Mouse (Mus musculus) liver, postnatal 0 days (tissue): ENCODE measurements at regions not wholly inside any gene's neighbourhood (a gene's known extent, or its start where the extent isn't known, plus 50 kb on each side); places are given as distances from the start of the nearest gene placed in this dataset.

ENCODE experiments used
- CTCF ChIP-seq: sonication (generic); IDR thresholded peaks from 2 replicates; pipeline ENCODE4 v1.5.1; 2016; ENCODE audit warnings: antibody characterized with exemption, low read depth
- EP300 ChIP-seq: IDR thresholded peaks from 2 replicates; pipeline ENCODE4 v1.6.1; 2016; ENCODE audit warnings: antibody characterized with exemption, low read depth, mild to moderate bottlenecking

DNA sequence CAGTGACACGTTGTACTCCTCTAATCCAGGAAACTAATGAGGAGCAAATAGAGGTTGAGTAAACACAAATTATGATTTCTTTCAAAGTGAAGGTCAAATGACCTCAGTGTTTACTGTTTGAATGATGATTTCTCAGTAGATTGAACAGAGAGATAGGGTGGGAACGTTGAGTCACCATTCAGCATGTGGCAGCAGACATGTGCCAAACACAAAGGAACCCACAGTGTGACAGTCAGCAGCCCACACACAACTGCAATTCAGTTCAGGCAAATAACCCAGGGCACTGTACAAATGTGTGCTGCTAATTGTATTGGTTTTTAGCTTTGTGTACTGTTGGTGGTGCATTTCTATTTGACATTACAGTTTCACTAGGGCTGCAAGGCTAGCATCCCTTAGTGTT, 254.1 kb upstream of the Kirrel3 start:
- TF ChIP-seq CTCF (no peak), EP300 (no peak)
